Mouse (Mus musculus) brain, embryonic 14.5 days (tissue): ENCODE data around the gene Gm28374. TPM values are rescaled to one million over a fixed set of nuclear protein-coding genes. Genes with fewer than 3 reads are reported as not detected.

Experiments
- DNase-seq: peaks from one replicate; pipeline ENCODE4 v3.0.0-alpha.2; 2011; ENCODE audit warnings: low read depth
- CTCF ChIP-seq: fragments of 200-500 bp; IDR thresholded peaks from 2 replicates; pipeline ENCODE4 v1.5.1; 2012; ENCODE audit warnings: inconsistent platforms, mild to moderate bottlenecking, moderate library complexity, borderline replicate concordance; ENCODE audit not compliant: insufficient read depth, insufficient read length; ENCODE audit errors: extremely low read depth
- POLR2A ChIP-seq: fragments of 200-500 bp; IDR thresholded peaks from 2 replicates; pipeline ENCODE4 v1.6.1; 2012; ENCODE audit warnings: mild to moderate bottlenecking, inconsistent platforms, borderline replicate concordance; ENCODE audit not compliant: poor library complexity, insufficient read depth, insufficient read length, severe bottlenecking; ENCODE audit errors: extremely low read depth
- polyA plus RNA-seq: library from polyadenylated mRNA; depleted of rRNA; stranded (reverse); fragments of >200 nt; gene quantifications from 2 replicates; pipeline ENCODE4 v1.2.3, GENCODE M21; 2012

The Gm28374 gene
- polyA plus RNA-seq, 1 experiment, result 3.1 TPM

DNA sequence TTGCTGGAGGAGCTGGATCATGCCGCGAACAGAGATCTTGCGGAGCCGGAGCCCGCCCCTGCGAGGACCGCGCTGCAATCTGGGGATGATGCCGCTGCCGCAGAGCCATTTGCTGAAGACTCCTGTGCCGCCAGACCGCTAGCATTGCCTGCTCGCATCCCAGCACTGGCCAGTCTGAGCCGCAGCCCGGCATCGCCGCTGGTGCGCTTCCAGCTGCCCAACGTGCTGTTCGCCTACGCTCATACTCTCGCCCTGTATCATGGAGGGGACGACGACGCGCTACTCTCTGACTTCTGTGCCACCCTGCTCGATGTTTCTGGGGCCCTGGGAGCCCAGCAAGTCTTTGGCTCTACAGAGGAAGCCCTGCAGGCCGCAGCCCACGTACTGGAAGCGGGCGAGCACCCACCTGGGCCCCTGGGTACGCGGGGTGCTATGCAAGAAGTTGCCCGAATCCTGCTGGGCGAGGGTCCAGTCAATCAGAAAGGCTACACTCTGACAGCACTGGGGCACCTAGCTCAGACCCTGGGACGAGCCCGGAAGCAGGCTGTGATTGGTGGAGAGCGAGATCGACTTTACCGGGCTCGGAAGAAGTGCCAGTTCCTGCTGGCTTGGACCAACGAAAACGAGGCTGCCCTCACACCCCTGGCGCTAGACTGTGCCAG, 20.3 kb downstream of the Gm28374 start:
- peak; percentile 41 for DNase-seq
- TF ChIP-seq CTCF, result no peak
- TF ChIP-seq POLR2A, result no peak

GRCm38 (mm10) chr19:6061021-6061533, 21.0 kb downstream of the Gm28374 start, which contains the start of gene Znhit2:
Gene Znhit2 (plus strand): TSS chr19:6061192.
- DNase-seq, result peak; percentile 97
- peak; percentile 87 for TF ChIP-seq POLR2A
- no peak; the same call in 1 of the 2 replicates for TF ChIP-seq CTCF

DNA sequence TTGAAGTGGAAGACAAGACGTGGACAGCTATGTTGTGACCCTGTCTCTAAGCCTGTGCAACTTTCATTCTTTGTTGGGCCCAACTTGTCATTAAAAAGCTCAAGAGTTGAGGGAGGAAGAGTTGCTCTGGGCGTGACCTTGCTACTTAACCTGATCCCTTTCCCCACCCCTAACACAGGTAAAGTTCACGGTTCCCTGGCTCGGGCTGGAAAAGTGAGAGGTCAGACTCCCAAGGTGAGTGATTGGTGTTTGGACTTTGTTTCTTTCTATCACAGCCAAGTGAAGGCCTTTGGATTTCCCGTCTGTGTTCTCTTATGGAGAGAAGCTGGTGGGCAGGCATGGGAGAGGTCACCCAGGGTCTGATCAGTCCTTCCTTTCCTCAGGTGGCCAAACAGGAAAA, 23.1 kb downstream of the Gm28374 start:
- DNase-seq, result no peak
- TF ChIP-seq POLR2A (no peak), CTCF (no peak)

- DNase-seq, result no peak
- no peak for TF ChIP-seq CTCF
- no peak for TF ChIP-seq POLR2A
These were observed 23.5 kb downstream of the Gm28374 start for GRCm38 (mm10) chr19:6058513-6058912.

DNA sequence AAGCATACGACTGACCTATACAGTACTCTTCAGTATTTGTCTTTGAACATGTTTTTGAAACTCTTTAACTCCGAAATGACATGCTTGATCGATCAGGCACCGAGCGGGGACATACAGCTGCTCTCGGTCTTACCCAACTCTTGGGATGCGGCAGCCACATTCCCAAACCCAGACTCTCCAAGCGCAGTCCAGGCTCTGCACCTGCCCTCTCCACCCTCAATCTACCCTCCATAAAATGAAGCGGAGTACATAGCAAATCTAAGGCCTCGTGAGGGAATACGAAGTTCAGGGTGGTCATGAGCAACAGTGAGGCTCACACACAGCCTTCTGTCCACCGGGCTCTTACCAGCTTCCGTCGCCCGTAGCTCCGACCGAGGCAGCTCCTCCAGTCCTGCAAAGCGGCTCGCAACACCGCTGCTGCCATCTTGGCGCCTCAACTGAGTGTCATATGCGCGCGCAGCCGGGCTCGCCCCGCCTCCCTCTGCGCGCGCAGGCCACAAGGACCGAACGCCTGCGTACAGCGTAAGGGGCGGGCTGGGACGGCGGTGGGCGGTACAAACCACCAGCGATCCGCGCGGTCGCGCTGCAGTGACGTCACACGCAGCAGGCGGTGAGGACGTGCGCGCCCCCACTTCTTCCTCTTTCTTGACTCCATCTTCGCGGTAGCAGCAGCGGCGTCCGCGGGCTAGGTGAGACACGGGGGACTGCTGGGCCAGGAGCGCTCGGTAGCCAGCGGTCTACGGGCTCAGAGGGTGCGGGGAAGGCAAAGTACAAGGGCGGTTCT, 24.6 kb downstream of the Gm28374 start, which contains the start of the genes Mrpl49 and Fau:
Gene Mrpl49, minus strand, starts transcription at position 473 of the 784 bp plus-strand sequence.
Gene Fau, plus strand, starts transcription at position 532 of the 784 bp plus-strand sequence.
- DNase-seq, result peak; percentile 99
- TF ChIP-seq POLR2A (peak; percentile 79; the same call in 1 of the 2 replicates), CTCF (no peak)

DNA sequence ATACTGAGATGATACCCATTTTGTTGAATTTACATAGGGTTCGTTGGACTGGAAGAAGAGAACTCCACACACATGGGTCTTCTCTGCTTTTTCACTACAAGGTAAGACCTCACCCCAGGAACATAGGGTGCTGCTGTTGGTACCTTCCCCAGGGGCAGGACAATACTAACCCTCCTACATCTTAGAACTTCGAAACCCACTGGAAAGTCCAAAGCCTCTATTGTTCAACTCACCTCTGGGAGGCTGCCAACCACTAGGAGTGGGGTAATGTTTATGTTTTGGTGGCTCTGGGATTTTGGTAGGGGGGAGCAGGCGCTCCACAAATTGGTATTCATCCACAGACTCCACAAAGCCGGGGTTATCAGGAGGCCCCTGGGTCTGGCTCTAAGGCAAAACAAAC, 25.4 kb downstream of the Gm28374 start:
- TF ChIP-seq POLR2A (no peak), CTCF (no peak)
- no peak for DNase-seq

GRCm38 (mm10) chr19:6054296-6054695, 27.8 kb downstream of the Gm28374 start:
- TF ChIP-seq CTCF (no peak), POLR2A (no peak)
- no peak for DNase-seq

DNA sequence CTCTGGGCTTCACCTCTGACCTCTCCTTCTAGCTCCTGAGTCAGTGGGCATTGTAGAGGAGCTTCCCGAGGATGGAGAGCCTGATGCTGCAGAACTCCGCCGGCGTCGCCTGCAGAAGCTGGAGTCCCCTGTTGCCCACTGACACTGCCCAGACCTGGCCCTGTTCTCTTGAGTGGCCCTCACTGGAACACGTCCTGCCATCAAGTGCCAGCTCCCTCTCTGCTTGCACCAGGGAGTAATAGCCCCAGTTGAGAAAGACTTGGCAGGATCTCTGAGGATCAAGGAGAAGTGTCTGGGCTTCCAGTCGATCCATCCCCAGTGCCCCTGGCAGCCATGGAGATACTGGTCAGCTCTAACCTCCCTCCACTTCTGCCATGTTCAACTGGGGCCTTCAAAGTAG, 29.5 kb downstream of the Gm28374 start:
- TF ChIP-seq CTCF (no peak), POLR2A (no peak)
- DNase-seq, result no peak

- no peak for DNase-seq
- TF ChIP-seq POLR2A (no peak), CTCF (no peak)
These were observed 33.2 kb downstream of the Gm28374 start for GRCm38 (mm10) chr19:6048681-6049410.

DNA sequence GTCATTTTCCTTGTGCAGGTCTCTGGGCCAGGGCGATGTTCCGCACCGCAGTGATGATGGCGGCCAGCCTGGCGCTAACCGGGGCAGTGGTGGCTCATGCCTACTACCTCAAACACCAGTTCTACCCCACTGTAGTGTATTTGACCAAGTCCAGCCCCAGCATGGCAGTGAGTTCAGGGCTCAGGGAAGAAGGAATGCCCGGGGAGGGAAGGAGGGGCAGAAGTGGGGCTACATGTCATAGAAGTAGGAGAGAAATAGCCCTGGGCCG, 34.2 kb downstream of the Gm28374 start:
- TF ChIP-seq CTCF, result no peak
- TF ChIP-seq POLR2A, result no peak
- no peak for DNase-seq

DNA sequence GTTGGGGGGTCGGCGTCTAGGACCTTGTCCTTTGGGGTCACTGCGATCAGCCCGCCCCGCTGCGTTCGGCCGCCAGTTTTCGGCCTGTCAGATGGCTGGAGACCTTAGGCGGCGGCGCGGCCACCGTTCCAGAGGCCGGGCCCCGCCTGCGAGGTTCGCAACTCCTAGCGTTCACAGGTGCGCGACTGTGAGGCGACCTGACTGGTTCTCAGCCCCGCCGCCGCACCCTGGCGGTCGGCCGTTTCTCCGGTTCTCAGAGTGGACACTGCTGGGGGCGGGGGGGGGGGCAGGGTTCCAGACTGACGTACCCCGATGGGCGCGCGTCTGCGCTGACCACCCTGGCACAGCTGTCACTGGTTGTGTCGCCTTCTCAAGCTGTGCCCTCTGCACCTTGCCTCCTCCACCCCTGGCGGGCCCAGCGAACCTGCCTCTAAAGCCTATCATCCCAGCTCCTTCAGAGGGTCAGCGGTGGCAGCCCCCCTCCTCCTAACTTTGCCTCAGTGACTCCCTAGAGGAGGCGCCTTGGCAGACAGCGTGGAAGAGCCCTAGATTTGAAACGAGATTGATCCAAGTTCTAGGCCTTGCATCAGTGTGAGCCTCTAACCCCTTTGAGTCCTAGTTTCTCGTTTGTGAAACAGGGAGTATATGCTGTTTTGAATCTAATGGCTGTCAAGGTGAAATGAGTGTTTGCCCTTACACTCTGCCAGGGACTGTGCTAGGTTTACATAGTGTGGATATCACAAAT, 34.7 kb downstream of the Gm28374 start:
- no peak for TF ChIP-seq POLR2A
- TF ChIP-seq CTCF, result no peak
- no peak for DNase-seq
